Mouse (Mus musculus) mouse embryonic stem cell (cell line): ENCODE measurements at regions not wholly inside any gene's neighbourhood (a gene's known extent, or its start where the extent isn't known, plus 50 kb on each side); places are given as distances from the start of the nearest gene placed in this dataset.
"Not testable (repeated sequence)": the region's sequence is repeated elsewhere in the genome, so short reads cannot be mapped to it uniquely, and the experiment has no call there.

ENCODE experiments used
- in situ Hi-C, 2 experiments: fragments of 300-500 bp; cut with MboI; formaldehyde crosslinking; loops; 1 replicate in 1 of 2; 3 replicates in 1 of 2; pipeline ENCODE4 v1.14.3; 2019 to 2020; ENCODE audit warnings: low sequenced_read_pairs in 2 of 2, low pct_unique_long_range_greater_than_20kb in 1 of 2, mixed read lengths in 1 of 2; ENCODE audit not compliant: unreplicated experiment in 1 of 2

DNA sequence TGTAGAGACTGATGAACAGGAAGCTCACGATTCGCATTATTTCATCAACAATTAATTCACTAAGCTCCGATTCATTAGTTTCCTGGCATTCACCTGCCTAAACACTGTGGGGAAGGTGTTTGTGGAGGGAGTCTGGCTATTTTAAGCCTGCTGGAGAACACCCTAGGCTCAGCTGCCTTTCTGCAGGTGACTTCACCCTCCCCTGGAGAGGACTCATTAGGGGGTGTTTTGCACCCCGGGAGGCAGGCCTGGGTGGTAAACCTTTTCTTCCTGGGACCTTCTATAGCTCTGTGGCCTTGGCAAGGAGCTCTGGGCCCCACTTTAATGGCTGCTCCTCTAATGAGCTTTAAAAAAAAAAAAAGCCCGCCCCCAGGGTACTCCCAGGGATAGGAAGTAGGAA, 55.4 kb upstream of the Bnc1 start:
- in situ Hi-C loops: no loop called here

DNA sequence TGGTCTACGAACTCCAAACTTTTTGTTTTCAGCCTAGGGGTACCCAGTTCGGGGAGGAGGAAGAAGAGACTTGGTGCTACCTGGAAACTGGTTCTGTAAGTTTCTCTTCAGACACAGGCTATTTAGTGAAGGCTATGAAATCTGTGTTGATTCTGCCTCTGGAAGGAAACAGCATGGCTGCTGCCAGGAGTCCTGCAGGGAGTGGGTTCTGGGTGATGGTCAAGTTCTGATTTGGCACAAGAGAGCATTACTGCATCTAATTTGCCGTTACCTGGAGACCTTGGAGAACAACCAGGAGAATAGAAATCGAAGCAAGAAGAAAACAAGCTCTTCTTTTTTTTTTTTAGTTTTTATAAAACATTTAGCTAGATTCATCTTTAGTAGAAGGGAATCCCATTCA, 61.3 kb upstream of the Bnc1 start:
- in situ Hi-C loops: no loop called here

DNA sequence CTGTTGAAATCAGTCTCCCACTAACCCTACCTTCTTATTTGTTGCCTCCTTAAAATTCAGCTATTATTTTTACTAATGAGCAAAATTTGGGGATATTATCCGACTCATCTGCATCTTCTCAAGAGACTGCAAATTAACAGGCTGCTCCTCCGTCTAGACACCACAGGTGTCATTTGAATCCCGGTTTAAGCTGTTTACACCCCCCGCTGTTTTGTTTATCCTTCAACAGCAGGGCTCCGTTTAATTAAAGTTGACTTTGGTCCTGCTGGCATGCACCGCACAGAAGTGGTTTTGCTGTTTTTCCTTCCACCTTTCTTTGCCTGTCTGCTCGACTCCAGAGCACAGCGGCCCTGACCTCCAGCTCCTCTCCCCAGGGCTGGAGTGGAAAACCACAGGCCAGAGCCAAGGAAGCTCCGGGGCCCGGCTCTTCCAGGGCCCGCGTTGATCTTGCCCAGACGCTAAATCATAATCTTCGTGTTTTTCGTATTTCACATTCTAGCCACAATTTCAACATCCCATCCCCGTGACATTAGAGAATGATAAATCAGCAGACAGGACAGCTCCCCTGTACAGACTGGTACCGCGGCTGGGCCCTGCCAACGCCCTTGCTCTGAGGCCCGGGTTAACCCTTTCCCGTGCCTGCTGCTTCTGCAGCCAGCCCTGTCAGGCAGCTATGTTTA, 64.6 kb upstream of the Bnc1 start:
- in situ Hi-C loops: no loop called here

DNA sequence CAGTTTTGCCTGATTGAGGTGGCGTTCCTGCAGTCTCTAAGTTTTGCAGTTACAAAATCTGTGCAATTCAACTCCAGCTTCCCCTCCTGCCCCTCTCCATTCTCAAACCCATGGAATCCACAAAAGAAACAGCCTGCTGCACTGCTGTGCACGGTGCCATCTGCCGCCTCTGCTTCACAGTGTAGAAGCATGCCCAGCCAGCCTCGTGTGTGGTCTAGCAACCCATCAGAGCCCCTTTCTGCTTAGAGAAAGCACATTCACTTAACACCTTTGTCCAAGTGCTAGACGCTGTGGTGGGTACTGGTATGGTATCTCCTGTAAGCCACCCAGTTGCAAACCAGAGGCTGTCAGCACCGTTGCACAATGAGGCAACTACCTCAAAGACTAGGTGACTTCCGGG, 71.3 kb upstream of the Bnc1 start:
- in situ Hi-C loops: no loop called here

DNA sequence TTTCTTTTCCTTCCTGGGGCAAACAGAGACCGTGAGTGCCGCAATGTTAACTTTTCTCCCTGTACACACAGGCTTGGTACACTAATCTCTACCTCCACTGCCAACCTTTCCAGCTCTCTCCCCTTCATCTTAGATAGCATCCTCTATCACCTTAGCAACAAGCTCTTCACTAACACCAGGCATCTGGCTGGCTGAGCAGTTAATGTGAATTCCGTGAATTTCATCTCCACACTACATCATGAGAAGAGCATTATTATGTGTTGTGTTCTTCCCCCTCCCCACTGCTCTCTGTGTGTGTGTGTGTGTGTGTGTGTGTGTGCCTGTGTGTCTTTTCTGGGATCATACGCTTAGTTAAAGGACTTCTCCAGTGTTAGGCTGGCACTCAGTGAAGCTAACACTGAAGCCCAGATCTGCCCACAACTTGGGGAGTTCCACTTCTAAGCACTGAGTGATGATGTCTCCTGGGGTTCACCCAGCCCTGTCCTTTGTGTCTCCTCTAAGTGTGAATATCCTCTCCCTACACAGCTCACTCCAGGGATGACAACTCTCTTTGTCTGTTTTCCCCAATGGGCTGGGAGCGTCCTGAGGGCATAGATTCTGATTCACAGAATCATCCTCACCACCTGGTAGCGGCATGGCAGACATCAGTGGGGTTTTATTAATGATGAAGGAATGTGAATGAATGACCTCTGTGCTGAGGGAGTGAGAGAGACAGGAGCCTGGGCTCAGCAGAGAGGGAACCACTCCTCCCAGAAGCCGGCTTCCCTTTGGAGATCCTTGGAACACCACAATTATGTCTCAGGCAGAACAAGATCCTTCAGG, 77.7 kb upstream of the Bnc1 start:
- in situ Hi-C loops: no loop called here

DNA sequence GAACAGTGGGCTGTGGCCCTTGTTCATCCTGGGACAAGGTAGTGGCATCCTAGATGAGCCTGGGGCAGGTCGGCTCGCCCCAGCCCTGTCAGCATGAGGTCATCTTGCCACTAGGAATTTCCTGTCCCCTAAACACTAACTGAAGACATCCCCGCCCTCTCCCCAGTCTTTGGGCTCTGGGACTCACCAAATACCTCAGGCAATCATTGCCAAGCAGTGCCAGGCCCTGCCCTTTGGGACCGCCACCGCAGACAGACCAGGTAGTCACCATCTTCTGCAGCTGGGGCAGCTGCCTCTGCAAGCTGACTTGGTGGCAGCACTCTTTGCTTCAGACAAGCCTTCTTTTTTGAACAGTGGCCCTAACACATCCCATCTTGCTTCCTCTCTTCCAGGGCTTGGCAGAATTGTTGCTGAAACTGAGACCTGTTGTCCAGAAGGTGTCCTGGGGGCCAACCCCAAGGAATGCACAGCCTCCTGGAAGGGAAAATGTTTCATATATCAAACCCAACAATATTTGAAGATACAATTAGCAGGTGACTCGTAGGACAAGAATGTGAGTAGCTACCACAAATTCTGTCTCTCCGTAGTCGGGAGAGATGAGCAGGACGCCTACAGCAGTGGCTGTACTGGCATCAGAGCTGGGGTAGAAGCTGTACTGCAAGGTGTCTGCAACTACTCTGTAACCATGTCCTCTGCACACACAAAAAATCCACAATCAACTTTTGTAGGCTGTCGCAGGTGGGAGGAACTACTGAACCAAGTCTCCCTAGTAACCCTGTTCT, 79.0 kb upstream of the Bnc1 start:
- in situ Hi-C loops: no loop called here

DNA sequence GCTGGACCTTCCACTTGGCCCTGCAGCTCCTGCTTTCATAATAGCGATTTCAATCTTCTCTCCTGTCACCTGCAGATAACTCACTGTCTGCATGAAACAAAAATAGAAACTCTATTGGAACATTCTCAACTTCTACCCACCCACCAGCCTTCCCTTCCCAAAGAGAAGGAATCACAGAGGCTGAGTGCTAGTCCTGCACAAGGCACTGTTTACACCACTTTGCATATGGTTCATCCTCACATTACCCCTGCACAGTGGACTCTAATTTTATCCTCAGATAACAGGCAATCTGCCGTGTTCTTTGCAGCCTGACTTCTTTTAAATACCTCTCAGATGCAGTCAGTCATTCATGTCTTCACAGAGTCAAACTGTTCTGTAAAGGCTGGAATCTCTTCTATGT, 83.3 kb upstream of the Bnc1 start:
- in situ Hi-C loops: no loop called here

DNA sequence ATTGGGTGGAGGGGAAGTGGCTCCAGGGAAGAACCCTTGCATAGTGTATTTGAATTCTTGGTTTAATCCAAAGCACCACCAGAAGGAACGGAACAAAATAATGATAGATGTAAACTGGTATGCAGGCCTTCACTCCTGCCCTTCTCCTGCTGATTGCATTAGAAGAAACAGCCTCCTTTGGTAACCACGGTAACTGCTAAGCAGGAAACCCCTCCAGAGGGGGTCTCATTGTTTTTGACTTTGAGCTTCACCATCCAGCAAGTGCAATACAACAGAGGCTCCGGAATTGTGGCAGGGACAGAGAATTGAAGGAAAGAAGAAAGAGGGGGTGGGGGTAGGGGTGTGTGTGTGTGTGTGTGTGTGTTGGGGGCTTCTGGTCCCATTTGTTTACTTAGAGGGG, 89.8 kb upstream of the Bnc1 start:
- in situ Hi-C loops: no loop called here

DNA sequence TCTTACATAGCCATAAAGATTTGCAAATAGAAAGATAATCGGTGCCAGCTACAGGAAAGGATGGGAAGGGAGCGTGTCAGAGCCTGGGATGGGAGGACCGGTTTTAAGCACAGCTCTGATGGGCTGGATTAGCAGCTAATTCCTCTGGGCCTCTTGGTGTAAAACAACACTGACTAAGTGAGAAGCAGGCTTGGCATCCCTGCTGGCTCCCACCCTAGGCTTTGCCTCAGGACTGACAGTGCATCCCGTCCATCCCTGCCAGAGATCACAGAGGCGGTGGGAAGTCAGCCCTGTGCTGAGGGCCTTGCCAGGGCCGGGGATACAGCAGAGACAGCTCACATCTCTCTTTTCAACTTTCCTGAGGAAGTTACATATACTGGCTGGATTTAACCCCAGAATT, 90.8 kb upstream of the Sh3gl3 start:
- in situ Hi-C loops: no loop called here

DNA sequence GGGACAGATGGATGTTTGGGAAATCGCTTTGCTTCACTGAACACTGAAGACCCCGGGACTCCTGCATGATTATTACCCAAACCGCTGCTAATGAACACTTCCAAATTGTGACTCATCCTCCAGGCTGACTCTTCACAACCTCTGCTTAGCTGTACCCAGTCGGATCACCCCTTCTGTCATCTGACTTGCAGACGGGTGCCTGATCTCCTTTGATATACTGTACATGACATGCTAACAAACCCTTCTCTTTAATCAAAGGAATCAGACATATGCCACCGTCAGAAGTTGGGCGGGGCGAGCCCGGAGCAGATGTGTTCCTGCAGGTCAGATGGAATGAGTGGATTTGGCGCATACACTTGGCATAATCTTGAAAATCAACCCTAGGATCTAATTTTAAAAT, 89.2 kb upstream of the Sh3gl3 start:
- in situ Hi-C loops: no loop called here

DNA sequence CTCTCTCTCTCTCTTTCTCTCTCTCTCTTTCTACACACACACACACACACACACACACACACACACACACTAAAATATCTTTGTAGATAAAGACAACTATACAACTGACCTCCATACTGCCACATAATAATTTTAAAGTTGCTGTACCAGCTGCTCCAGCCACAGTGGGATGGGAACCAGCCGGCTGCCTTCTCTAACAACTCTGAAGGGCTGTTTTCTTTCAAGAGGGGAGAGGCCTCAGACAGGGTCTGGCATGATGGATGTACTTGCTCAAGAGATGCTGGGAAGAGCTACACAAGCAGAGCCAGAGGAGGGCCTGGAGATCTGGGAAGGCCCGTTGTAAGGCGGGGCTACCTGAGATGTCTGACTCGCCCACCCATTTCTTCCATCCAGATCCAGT, 88.4 kb upstream of the Sh3gl3 start:
- in situ Hi-C loops: no loop called here

DNA sequence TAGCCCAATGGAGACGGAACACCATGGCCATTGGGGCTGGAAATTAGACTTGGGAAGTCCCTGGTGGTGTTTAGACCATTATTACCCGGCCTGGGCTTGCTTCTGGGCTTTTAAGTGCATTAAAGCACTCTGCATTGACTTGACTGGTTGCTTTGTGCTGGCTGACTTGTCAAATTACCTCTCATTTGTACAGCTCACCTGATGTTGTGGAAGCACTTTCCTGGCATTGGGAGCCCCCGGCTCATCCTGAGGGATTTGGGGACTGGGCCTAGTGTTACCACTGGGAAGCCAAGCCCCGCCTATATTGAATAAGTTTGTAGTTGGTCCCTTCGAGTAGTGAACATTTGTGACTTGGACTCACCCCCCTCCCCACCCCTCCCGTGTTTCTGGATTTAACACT, 75.5 kb upstream of the Sh3gl3 start:
- in situ Hi-C loops: no loop called here

DNA sequence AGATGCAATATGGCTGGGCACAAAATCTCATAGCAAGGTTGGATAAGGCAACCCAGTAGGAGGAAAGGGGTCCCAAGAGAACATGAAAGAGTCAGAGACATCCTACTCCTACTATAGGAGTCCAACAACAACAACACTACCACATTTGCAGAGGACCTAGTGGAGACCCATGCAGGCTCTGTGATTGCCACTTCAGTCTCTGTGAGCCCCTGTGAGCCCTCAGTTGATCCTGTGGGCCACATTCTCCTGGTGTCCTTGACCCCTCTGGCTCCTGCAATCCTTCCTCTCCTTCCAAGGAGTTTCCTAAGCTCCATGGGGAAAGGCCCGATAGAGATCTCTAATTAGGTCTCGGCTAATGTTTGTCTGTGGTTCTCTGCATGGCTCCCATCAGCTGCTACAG, 72.3 kb upstream of the Sh3gl3 start:
- in situ Hi-C loops: no loop called here

DNA sequence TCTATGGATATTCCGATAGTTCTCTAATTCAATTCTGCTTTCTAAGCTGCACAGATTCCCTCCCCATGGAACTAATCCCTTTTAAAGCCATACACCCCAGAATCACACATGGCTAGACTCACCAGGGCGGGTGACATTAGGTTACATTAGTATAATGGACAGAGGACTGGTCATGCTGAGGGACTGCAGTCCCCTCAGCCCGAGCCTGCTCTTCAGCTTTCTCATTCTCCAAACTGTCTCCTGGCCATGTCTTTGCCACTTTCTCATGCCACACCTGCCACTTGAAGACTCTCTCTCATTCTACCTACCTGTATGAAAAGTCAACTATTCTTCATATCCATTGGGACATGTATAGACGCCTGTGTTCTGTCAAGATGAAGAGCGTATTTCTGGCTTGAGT, 68.0 kb upstream of the Sh3gl3 start:
- in situ Hi-C loops: no loop called here

DNA sequence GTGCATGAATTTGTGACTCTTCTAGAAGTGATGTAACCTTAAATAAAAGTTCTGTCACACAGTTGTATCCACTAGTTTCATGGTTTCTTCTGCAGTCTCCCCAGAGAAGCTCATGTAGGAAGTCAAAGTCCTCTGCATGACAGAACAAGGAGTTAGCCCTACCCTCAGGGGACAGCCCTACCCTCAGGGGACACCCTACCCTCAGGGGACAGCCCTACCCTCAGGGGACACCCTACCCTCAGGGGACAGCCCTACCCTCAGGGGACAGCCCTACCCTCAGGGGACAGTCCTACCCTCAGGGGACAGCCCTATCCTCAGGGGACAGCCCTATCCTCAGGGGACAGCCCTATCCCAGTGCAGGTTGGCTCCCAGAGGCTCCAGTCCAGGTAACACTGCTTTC, 64.5 kb upstream of the Sh3gl3 start:
- in situ Hi-C loops: not testable (repeated sequence)

DNA sequence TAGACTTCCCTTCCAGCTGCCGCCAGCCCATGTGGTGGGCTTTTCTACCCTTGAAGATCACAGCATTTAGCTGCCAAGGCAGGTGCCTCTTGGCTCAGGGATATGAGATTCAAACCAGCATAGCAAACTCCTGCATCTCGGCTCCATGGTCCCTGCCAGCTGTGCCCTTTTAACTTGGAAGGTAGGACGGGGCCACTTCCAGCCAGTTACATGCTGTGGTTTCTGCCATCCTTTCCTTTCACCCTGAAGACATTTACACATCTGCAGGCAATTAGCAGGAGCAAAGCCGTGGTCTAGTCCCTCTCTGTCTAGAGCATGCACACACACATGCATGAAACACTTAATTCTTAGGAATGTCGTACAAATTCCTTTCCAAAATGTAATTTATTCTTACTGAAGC, 64.1 kb upstream of the Sh3gl3 start:
- in situ Hi-C loops: no loop called here

DNA sequence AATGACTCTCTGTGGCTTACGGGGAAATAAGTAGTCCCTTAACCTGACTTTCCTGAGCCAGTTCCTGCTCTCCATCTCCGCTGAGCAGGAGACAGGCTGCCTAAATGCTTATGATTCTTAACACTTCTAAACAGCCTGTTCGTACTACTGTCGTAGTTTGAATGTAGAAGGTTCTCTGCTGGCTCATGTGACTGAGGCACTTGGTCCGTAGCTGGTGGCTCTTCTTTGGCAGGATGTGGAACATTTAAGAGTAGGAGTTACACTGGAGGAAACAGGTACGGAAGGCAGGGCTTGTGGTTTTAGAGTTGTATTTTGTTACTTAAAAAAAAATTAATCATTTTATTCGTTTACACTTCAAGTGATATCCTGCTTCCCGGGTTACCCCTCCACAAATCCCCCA, 63.7 kb upstream of the Sh3gl3 start:
- in situ Hi-C loops: loop anchor here in 1 of 2 experiments (10.0 kb wide), 1 partner anchor 155 kb away; no protein-coding TSS in a partner anchor

DNA sequence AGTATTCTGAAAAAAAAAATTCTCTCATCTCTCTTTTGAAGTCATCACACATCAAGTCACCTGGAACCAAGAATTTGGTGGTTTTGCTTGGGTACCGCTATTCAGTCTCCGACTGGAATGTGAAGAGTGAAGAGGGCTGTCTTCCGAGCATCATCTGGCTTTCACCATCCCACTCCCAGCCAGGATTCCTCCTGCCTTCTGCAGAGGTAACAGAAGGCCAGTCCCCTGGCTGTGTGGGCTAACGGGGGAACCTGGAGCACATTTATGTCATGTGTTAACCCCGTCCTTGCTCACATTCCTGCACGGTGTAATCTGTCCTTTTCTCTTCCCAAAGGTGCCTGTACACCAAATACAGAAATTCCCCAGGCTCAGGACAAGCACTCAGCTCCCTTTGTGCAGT, 61.6 kb upstream of the Sh3gl3 start:
- in situ Hi-C loops: loop anchor here in 1 of 2 experiments (10.0 kb wide), 1 partner anchor 157 kb away; no protein-coding TSS in a partner anchor

DNA sequence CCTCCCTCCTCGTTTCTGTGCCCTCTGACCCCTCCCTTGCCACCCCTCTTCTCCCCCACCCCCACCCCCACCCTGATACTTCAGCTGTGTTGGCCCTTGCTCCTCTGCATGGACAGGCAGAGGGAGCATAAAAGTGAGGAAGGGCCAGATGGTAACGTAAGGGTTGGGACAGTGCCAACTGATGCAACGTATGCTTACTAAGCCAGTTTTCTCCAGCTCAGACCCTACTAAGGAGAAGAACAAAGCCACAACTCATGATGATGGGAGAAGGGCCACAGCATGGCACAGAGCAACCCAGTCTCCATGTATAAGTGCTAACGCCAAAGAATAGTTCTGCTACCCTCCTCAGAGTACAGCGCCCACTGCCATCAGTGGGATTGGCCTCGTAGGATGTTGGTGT, 58.0 kb upstream of the Sh3gl3 start:
- in situ Hi-C loops: loop anchor here (5.0 to 10.0 kb wide), 2 partner anchors 153 to 161 kb away; no protein-coding TSS in a partner anchor
